Mouse (Mus musculus) lung, embryonic 14.5 days (tissue): ENCODE measurements around the gene Tank. TPM values are rescaled to one million over a fixed set of nuclear protein-coding genes. Genes with fewer than 3 reads are reported as not detected.

Experiments used
- ATAC-seq: fragments of 200-750 bp; cut with Nextera tagmentation; 2 replicates; pipeline ENCODE4 v1.8.0; 2017; ENCODE audit warnings: mild to moderate bottlenecking, moderate TSS enrichment, moderate library complexity; ENCODE audit not compliant: insufficient read depth
- DNase-seq: peaks from one replicate; pipeline ENCODE4 v3.0.0-alpha.2; 2015
- H3K27ac ChIP-seq: fragments of 300-500 bp; sonication (generic); 2 replicates; pipeline ENCODE4 v1.5.1; 2014; ENCODE audit warnings: low read depth, mild to moderate bottlenecking, moderate library complexity
- H3K27me3 ChIP-seq: fragments of 300-500 bp; sonication (generic); 2 replicates; pipeline ENCODE4 v1.6.1; 2014; ENCODE audit warnings: low read length, control low read depth; ENCODE audit not compliant: insufficient read depth
- H3K36me3 ChIP-seq: fragments of 300-500 bp; sonication (generic); 2 replicates; pipeline ENCODE4 v1.6.1; 2014; ENCODE audit warnings: control low read depth; ENCODE audit not compliant: insufficient read depth
- H3K4me1 ChIP-seq: fragments of 300-500 bp; sonication (generic); 2 replicates; pipeline ENCODE4 v1.6.1; 2014; ENCODE audit warnings: antibody characterized with exemption, control low read depth; ENCODE audit not compliant: insufficient read depth
- H3K4me2 ChIP-seq: fragments of 300-500 bp; sonication (generic); 2 replicates; pipeline ENCODE4 v1.6.1; 2014; ENCODE audit warnings: mild to moderate bottlenecking
- H3K4me3 ChIP-seq: fragments of 300-500 bp; sonication (generic); 2 replicates; pipeline ENCODE4 v1.5.1; 2014; ENCODE audit warnings: low read depth, low read length
- H3K9ac ChIP-seq: fragments of 300-500 bp; sonication (generic); 2 replicates; pipeline ENCODE4 v1.6.1; 2014
- H3K9me3 ChIP-seq: fragments of 300-500 bp; sonication (generic); 2 replicates; pipeline ENCODE4 v1.6.1; 2016; ENCODE audit warnings: low read depth, low read length, control low read depth
- CTCF ChIP-seq: IDR thresholded peaks from 2 replicates; pipeline ENCODE4 v1.5.1; 2016; ENCODE audit warnings: antibody characterized with exemption, low read depth
- WGBS: fragments of 180-500 bp; shearing (Covaris S2); extraction: QIAGEN DNeasy Blood & Tissue Kit; methylation state at CpG from one replicate; pipeline ENCODE4 v1.1.7; 2014; 5-methylcytosine and 5-hydroxymethylcytosine counted together
- polyA plus RNA-seq: library from polyadenylated mRNA; unstranded; fragments of >200 nt; fragmentation: Nextera tagmentation; extraction: Ambion mirVana; gene quantifications from 2 replicates; pipeline ENCODE4 v1.2.1, GENCODE M21; 2014

Gene Tank
- polyA plus RNA-seq, 1 experiment from 2014 or later = 32.5 TPM

DNA sequence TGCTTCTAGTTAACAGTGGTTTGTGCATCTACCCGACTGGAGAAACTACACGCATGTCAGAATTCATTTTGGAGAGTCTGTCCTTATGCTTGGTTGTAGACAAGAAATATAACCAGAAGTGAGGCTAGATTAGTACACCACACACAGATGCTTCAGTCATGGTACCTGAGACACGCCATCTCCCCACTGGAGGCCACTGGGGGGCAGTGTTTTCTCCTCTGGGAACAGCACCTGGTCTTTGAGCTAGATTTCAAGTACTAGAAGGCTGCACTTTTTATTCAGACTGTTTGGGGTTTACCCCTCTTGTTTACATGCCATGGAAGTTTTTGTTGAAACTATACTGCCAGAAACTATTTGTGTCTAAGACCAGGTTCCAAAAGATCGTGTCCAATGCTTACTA is 89.9 kb downstream of the Tank start:
- Histone ChIP-seq H3K27ac (no peak overlapping the region), H3K4me2 (no peak overlapping the region), H3K4me3 (no peak overlapping the region), H3K4me1 (no peaks in the 10 kb centered on the region), H3K27me3 (no peaks in the 10 kb centered on the region), H3K36me3 (no peaks in the 10 kb centered on the region), H3K9me3 (no peaks in the 10 kb centered on the region), H3K9ac (no peak overlapping the region)
- 29% methylated on average over 4 of the region's 4 CpGs for WGBS
- DNase-seq (peak; percentile 57), ATAC-seq (0 out of 2 replicates have a peak, but pooled peaks have one; percentile 17)
- peak; percentile 59 for TF ChIP-seq CTCF

DNA sequence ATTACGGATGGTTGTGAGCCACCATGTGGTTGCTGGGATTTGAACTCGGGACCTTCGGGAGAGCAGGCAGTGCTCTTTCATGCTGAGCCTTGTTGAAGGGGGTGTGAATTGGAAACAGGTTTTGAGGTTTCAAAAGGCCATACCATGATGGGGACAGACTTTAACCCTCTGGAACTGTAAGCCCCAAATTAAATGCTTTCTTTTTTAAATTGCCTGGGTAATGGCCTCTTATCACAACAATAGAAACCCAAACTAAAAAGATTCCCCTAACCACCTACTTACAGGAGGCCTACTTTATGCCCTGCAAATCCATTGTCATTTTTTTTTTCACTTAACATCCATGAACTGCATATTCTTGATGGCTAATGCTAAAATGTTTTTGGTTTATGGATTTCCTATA is 96.2 kb downstream of the Tank start:
- DNase-seq = no peak
- H3K9me3 ChIP-seq = no peaks in the 10 kb centered on the region
- WGBS = 90% methylated on average over 3 of the region's 3 CpGs
- no peak overlapping the region for H3K9ac ChIP-seq
- no peaks in the 10 kb centered on the region for H3K4me1 ChIP-seq
- no peak overlapping the region for H3K4me2 ChIP-seq
- TF ChIP-seq CTCF = no peak
- ATAC-seq = no peak
- H3K27me3 ChIP-seq = no peaks in the 10 kb centered on the region
- no peak overlapping the region for H3K27ac ChIP-seq
- H3K36me3 ChIP-seq = no peaks in the 10 kb centered on the region
- H3K4me3 ChIP-seq = no peak overlapping the region

GRCm38 (mm10) chr2:61681572-61681971 is 103.2 kb downstream of the Tank start:
- WGBS = 94% methylated on average over 1 of the region's 1 CpGs
- no peak for TF ChIP-seq CTCF
- no peaks in the 10 kb centered on the region for H3K9me3 ChIP-seq
- no peak overlapping the region for H3K27ac ChIP-seq
- no peaks in the 10 kb centered on the region for H3K27me3 ChIP-seq
- H3K4me1 ChIP-seq = no peaks in the 10 kb centered on the region
- H3K4me3 ChIP-seq = no peak overlapping the region
- ATAC-seq = no peak
- no peak overlapping the region for H3K4me2 ChIP-seq
- H3K9ac ChIP-seq = no peak overlapping the region
- DNase-seq = no peak
- no peaks in the 10 kb centered on the region for H3K36me3 ChIP-seq

- no peaks in the 10 kb centered on the region for H3K27me3 ChIP-seq
- H3K9me3 ChIP-seq = no peaks in the 10 kb centered on the region
- no peak overlapping the region for H3K9ac ChIP-seq
- H3K36me3 ChIP-seq = no peaks in the 10 kb centered on the region
- H3K4me2 ChIP-seq = no peak overlapping the region
- DNase-seq (no peak), ATAC-seq (no peak)
- no peak overlapping the region for H3K27ac ChIP-seq
- H3K4me3 ChIP-seq = no peak overlapping the region
- H3K4me1 ChIP-seq = no peaks in the 10 kb centered on the region
- no peak for TF ChIP-seq CTCF
- 68% methylated on average over 1 of the region's 1 CpGs for WGBS
Measured at GRCm38 (mm10) chr2:61686533-61686932, 108.1 kb downstream of the Tank start.

DNA sequence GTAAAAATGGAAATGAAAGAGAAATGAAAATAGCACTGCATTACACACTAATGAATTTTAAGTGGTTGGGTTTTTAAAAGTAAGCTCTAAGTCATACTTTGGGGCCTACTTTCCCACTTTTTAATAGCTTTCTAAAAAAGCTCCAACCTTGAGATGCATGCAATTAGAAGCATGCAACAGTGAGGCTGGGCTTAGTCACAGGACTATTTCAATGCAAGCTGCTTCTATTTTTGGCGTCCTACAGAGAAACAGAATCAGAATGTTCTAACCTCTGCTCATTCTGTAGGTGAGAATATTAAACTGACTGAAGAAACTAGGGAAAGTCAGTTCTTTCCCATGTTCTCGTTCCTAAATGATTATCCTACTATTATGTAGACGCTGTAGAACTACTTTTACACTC is 110.7 kb downstream of the Tank start:
- Histone ChIP-seq H3K4me2 (no peak overlapping the region), H3K9me3 (no peaks in the 10 kb centered on the region), H3K36me3 (no peaks in the 10 kb centered on the region), H3K27me3 (no peaks in the 10 kb centered on the region), H3K4me3 (no peak overlapping the region), H3K9ac (no peak overlapping the region), H3K4me1 (no peaks in the 10 kb centered on the region), H3K27ac (no peak overlapping the region)
- no peak for TF ChIP-seq CTCF
- DNase-seq = no peak
- no peak for ATAC-seq
- 80% methylated on average over 3 of the region's 3 CpGs for WGBS

Other genes with a start within 250 kb of the Tank start
- gene Psmd14, start 133.1 kb downstream of the Tank start, polyA plus RNA-seq = 201 and 205 TPM in 2 replicates
- gene Tbr1, start 224.3 kb downstream of the Tank start, polyA plus RNA-seq = 0.16 and 0.20 TPM in 2 replicates